Mouse (Mus musculus) intestine, postnatal 0 days (tissue): ENCODE measurements around the gene Tardbp. TPM values are rescaled to one million over a fixed set of nuclear protein-coding genes. Genes with fewer than 3 reads are reported as not detected.

Experiments
- ATAC-seq: fragments of 200-750 bp; cut with Nextera tagmentation; 2 replicates; pipeline ENCODE4 v1.8.0; 2017; ENCODE audit warnings: mild to moderate bottlenecking, moderate TSS enrichment, moderate library complexity
- H3K27ac ChIP-seq: fragments of 300-500 bp; sonication (generic); 2 replicates; pipeline ENCODE4 v1.5.1; 2014; ENCODE audit warnings: mild to moderate bottlenecking, low read depth, low read length, moderate library complexity
- H3K27me3 ChIP-seq: fragments of 300-500 bp; sonication (generic); replicated peaks from 2 replicates; pipeline ENCODE4 v1.6.1; 2014; ENCODE audit warnings: low read length, mixed read lengths; ENCODE audit not compliant: control insufficient read depth, insufficient read depth
- H3K36me3 ChIP-seq: fragments of 300-500 bp; sonication (generic); 2 replicates; pipeline ENCODE4 v1.6.1; 2014; ENCODE audit warnings: mild to moderate bottlenecking, moderate library complexity; ENCODE audit not compliant: control insufficient read depth, insufficient read depth
- H3K4me1 ChIP-seq: fragments of 300-500 bp; sonication (generic); replicated peaks from 2 replicates; pipeline ENCODE4 v1.6.1; 2014; ENCODE audit warnings: antibody characterized with exemption, low read length, mixed read lengths; ENCODE audit not compliant: control insufficient read depth, insufficient read depth
- H3K4me2 ChIP-seq: fragments of 300-500 bp; sonication (generic); replicated peaks from 2 replicates; pipeline ENCODE4 v1.6.1; 2014; ENCODE audit warnings: low read depth, mild to moderate bottlenecking, moderate library complexity
- H3K4me3 ChIP-seq: fragments of 300-500 bp; sonication (generic); 2 replicates; pipeline ENCODE4 v1.5.1; 2014; ENCODE audit warnings: low read depth, low read length
- H3K9ac ChIP-seq: fragments of 300-500 bp; sonication (generic); 2 replicates; pipeline ENCODE4 v1.6.1; 2014; ENCODE audit warnings: mild to moderate bottlenecking, low read depth, low read length
- H3K9me3 ChIP-seq: fragments of 300-500 bp; sonication (generic); 2 replicates; pipeline ENCODE4 v1.6.1; 2016; ENCODE audit warnings: mixed run types; ENCODE audit not compliant: control insufficient read depth
- CTCF ChIP-seq: sonication (generic); IDR thresholded peaks from 2 replicates; pipeline ENCODE4 v1.5.1; 2016; ENCODE audit warnings: low read depth, mild to moderate bottlenecking, control low read depth, antibody characterized with exemption, moderate library complexity
- WGBS: fragments of 180-500 bp; shearing (Covaris S2); extraction: QIAGEN DNeasy Blood & Tissue Kit; methylation state at CpG from one replicate; pipeline ENCODE4 v1.1.7; 2014; 5-methylcytosine and 5-hydroxymethylcytosine counted together
- polyA plus RNA-seq: library from polyadenylated mRNA; unstranded; fragments of >200 nt; fragmentation: Nextera tagmentation; extraction: Ambion mirVana; gene quantifications from 2 replicates; pipeline ENCODE4 v1.2.1, GENCODE M21; 2015

Tardbp gene
- polyA plus RNA-seq, 1 experiment from 2014 or later: 113 TPM

DNA sequence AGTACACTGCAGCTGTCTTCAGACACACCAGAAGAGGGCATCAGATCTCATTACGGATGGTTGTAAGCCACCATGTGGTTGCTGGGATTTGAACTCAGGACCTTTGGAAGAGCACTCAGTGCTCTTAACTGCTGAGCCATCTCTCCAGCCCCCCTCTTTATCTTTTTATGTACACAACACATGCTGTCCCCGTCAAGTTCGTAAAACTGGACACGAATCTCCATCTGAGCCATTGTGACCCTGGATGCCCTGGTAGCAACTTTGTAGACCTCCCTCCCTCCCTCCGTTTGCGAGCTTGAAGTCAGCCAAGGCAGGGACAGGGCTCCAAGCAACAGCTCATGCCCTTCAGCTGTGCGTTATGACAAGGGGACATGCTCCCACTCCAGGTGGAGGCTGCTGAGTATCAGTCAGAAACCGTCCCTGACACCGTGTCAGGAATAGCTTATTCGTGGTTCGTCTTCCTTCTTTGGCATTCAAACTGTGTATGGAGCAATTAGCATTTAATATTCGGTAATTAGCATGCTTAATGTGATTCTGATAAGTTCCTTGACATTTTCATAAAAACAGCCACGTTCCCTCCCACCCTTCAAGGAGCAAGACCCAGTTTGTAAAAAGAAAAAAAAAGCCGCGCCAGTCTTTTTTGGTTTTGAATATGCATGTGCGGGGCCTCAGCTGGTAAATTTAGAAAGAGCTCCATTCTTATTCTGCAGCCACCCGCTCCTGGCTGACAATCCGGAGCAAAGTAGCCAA lies 36.2 kb downstream of the Tardbp start:
- 0 out of 2 replicates have a peak overlapping the region, but pooled peaks have one; percentile 17 for H3K9ac ChIP-seq
- H3K4me2 ChIP-seq: peak overlapping the region; percentile 88
- no peaks in the 10 kb centered on the region for H3K9me3 ChIP-seq
- no peak for TF ChIP-seq CTCF
- H3K4me3 ChIP-seq: peak overlapping the region; percentile 84
- peak overlapping the region; percentile 41 for H3K27ac ChIP-seq
- H3K36me3 ChIP-seq: peaks cover 23% of the 10 kb centered on the region; the same call in 1 of the 2 replicates
- ATAC-seq: no peak
- H3K27me3 ChIP-seq: no peaks in the 10 kb centered on the region
- no peaks in the 10 kb centered on the region for H3K4me1 ChIP-seq
- 4% methylated on average over 18 of the region's 18 CpGs for whole genome bisulfite sequencing

DNA sequence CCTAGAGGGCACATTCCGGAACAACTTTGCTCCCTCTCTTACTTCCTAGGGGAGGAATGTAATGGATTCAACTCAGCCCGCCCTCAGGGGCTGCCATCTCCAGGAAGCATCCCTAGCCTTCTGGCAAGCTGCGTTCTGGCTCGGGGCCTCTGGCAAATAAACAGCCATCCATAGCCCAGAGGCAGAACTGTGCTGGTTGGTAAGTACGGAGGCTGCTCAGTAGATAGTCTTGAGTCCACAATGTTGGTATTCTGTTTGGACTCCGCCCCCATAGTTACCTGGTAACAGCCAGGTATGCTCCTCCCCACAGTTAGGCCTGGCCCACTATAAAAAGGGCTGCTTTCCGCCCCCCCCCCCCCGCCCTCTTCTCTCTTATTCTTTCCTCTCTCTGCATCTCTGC lies 37.3 kb downstream of the Tardbp start:
- H3K27ac ChIP-seq: no peak overlapping the region
- H3K27me3 ChIP-seq: no peaks in the 10 kb centered on the region
- ATAC-seq: peak; percentile 53
- H3K9ac ChIP-seq: no peak overlapping the region
- no peak overlapping the region for H3K4me3 ChIP-seq
- no peaks in the 10 kb centered on the region for H3K9me3 ChIP-seq
- no peak for TF ChIP-seq CTCF
- H3K4me2 ChIP-seq: peak overlapping the region; percentile 54
- peaks cover 14% of the 10 kb centered on the region; the same call in 1 of the 2 replicates for H3K36me3 ChIP-seq
- H3K4me1 ChIP-seq: no peaks in the 10 kb centered on the region
- WGBS: 32% methylated on average over 7 of the region's 8 CpGs

DNA sequence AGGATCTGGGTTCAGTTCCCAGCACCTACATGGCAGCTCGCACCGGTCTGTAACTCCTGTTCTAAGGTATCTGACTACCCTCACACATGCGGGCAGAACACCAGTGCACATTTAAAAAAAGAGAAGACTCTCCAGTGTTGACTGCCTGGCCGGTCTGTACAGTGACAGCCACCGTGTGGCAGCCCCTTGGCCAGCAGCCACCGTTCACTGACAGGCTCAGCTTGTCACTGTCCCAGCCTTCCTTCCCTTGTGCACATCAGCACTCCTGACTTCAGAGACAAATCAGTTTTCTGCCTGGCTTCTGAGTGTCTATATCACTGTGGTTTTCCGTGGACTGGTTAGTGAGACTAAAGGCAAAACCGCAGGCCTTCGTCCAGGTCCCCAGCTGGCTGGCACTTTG lies 38.0 kb downstream of the Tardbp start:
- ATAC-seq: no peak
- 79% methylated on average over 9 of the region's 9 CpGs for WGBS

DNA sequence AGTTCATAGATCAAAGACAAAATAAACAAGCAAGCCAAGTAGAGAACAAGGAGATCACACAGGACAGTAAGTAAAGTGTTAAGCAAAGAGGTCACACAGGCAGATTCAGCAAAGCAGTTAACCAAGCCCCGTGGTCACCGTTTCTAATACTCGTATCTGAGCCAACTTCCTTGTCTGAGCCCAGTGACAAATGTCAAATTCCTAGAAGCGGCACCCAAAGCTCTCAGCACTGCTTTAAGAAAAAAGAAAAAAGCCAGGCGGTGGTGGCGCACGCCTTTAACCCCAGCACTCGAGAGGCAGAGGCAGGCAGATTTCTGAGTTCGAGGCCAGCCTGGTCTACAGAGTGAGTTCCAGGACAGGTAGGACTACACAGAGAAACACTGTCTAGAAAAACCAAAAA lies 40.2 kb downstream of the Tardbp start:
- H3K36me3 ChIP-seq: peaks cover 16% of the 10 kb centered on the region
- H3K4me3 ChIP-seq: no peak overlapping the region
- ATAC-seq: no peak
- H3K9me3 ChIP-seq: no peaks in the 10 kb centered on the region
- H3K27ac ChIP-seq: no peak overlapping the region
- no peak for TF ChIP-seq CTCF
- WGBS: 61% methylated on average over 9 of the region's 9 CpGs
- H3K4me1 ChIP-seq: no peaks in the 10 kb centered on the region
- H3K27me3 ChIP-seq: no peaks in the 10 kb centered on the region
- H3K4me2 ChIP-seq: no peak overlapping the region
- no peak overlapping the region for H3K9ac ChIP-seq

More for the DNA sequence above, 38.0 kb downstream of the Tardbp start:
- TF ChIP-seq CTCF: no peak
- Histone ChIP-seq H3K4me1 (no peaks in the 10 kb centered on the region), H3K9me3 (no peaks in the 10 kb centered on the region), H3K27ac (no peak overlapping the region), H3K36me3 (peaks cover 7% of the 10 kb centered on the region; the same call in 1 of the 2 replicates), H3K9ac (no peak overlapping the region), H3K27me3 (no peaks in the 10 kb centered on the region), H3K4me3 (no peak overlapping the region), H3K4me2 (no peak overlapping the region)

DNA sequence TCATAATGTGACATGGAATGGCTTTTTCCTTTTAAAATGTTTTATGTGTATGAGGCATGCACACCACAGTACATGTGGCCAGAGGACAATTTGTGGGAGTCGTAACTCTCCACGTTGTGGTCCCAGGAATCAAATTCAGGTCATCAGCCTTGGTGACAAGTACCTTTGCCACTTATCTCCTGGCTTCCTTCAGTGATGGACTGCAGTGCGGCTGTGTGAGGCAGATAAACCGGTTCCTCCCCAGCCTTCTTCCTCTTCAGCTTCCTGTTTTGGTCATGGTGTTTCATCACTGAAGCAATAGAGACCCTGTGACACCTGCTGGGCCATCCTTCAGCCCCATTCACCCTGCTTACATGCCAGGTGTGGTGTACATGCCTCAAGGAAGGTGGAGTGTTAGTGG lies 43.6 kb downstream of the Tardbp start:
- H3K9me3 ChIP-seq: no peaks in the 10 kb centered on the region
- 51% methylated on average over 4 of the region's 4 CpGs for WGBS
- no peak for ATAC-seq
- H3K9ac ChIP-seq: no peak overlapping the region
- H3K27ac ChIP-seq: no peak overlapping the region
- TF ChIP-seq CTCF: no peak
- no peaks in the 10 kb centered on the region for H3K27me3 ChIP-seq
- H3K4me2 ChIP-seq: no peak overlapping the region
- no peaks in the 10 kb centered on the region for H3K4me1 ChIP-seq
- peaks cover 46% of the 10 kb centered on the region for H3K36me3 ChIP-seq
- no peak overlapping the region for H3K4me3 ChIP-seq

DNA sequence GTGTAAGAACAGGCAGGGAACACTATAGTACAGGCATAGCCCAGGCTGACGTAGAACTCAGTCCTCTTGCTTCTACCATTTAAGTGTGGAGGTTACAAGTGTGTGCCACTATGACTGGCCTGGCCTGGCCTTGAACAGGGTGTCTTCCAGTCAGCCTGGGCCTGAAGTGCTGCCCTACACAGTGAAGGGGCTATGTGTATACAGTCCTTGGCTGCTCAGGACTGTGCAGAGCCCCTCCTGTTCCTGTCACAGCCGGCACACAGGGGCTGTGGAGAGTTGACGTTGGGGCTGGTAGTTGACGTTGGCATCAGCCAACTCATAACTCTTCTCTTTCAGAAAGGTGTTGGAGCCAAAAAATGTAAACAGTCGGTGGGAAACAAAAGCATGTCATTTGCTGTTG lies 45.4 kb downstream of the Tardbp start:
- H3K9me3 ChIP-seq: no peaks in the 10 kb centered on the region
- no peaks in the 10 kb centered on the region for H3K27me3 ChIP-seq
- H3K36me3 ChIP-seq: peaks cover 62% of the 10 kb centered on the region
- ATAC-seq: no peak
- no peak overlapping the region for H3K27ac ChIP-seq
- 85% methylated on average over 5 of the region's 5 CpGs for WGBS
- no peak overlapping the region for H3K9ac ChIP-seq
- no peak overlapping the region for H3K4me2 ChIP-seq
- no peaks in the 10 kb centered on the region for H3K4me1 ChIP-seq
- H3K4me3 ChIP-seq: no peak overlapping the region
- no peak for TF ChIP-seq CTCF
